Mouse (Mus musculus) heart, adult 18-20 months (tissue): Measurements from ENCODE around the gene Ube4b. TPM values are rescaled to one million over a fixed set of nuclear protein-coding genes. Genes with fewer than 3 reads are reported as not detected.
A peak's percentile ranks its signal among the peaks of the same experiment; 100 is the strongest.
"Not testable (repeated sequence)": the region's sequence is repeated elsewhere in the genome, so short reads cannot be mapped to it uniquely, and the experiment has no call there.

Experiments used
- DNase-seq, 2 experiments: peaks; one replicate each; pipeline ENCODE4 v3.0.0; 2021 to 2022; ENCODE audit warnings: mixed read lengths in 1 of 2
- total RNA-seq, 2 experiments: library from RNA; stranded (reverse); gene quantifications; 2 replicates each; pipeline ENCODE4 v1.2.3; 2021

The Ube4b gene
- total RNA-seq, 2 experiments from 2014 or later: 41.7 to 45.5 TPM

GRCm38 (mm10) chr4:149431887-149432286 lies 5.3 kb upstream of the Ube4b start:
- not testable (repeated sequence) for DNase-seq

- no peak for DNase-seq
These were observed 3.0 kb upstream of the Ube4b start for GRCm38 (mm10) chr4:149429592-149429991.

- DNase-seq: peak in 1 of 2 experiments; percentile 64
These were observed 702 bp downstream of the Ube4b start for GRCm38 (mm10) chr4:149425801-149426292.

- DNase-seq: peak in 1 of 2 experiments; percentile 38
These were observed 1.8 kb downstream of the Ube4b start for GRCm38 (mm10) chr4:149424755-149425154.

- no peak for DNase-seq
These were observed 8.6 kb downstream of the Ube4b start for GRCm38 (mm10) chr4:149417854-149418365.

GRCm38 (mm10) chr4:149416986-149417385 lies 9.6 kb downstream of the Ube4b start:
- DNase-seq: no peak

- no peak for DNase-seq
These were observed 10.1 kb downstream of the Ube4b start for GRCm38 (mm10) chr4:149416417-149416816.

- no peak for DNase-seq
These were observed 10.8 kb downstream of the Ube4b start for GRCm38 (mm10) chr4:149415651-149416169.

GRCm38 (mm10) chr4:149414259-149414658 lies 12.3 kb downstream of the Ube4b start:
- no peak for DNase-seq

- no peak for DNase-seq
These were observed 16.8 kb downstream of the Ube4b start for GRCm38 (mm10) chr4:149409759-149410158.

- no peak for DNase-seq
These were observed 18.2 kb downstream of the Ube4b start for GRCm38 (mm10) chr4:149408331-149408730.

- no peak for DNase-seq
These were observed 19.1 kb downstream of the Ube4b start for GRCm38 (mm10) chr4:149407461-149407860.

- no peak for DNase-seq
These were observed 20.7 kb downstream of the Ube4b start for GRCm38 (mm10) chr4:149405713-149406443.

- no peak for DNase-seq
These were observed 21.7 kb downstream of the Ube4b start for GRCm38 (mm10) chr4:149404640-149405465.

GRCm38 (mm10) chr4:149403037-149403436 lies 23.5 kb downstream of the Ube4b start:
- DNase-seq: no peak

GRCm38 (mm10) chr4:149401591-149401982 lies 25.0 kb downstream of the Ube4b start:
- DNase-seq: peak; percentile 61 to 65

GRCm38 (mm10) chr4:149400878-149401590 lies 25.5 kb downstream of the Ube4b start:
- no peak for DNase-seq

GRCm38 (mm10) chr4:149399331-149399910 lies 27.1 kb downstream of the Ube4b start:
- peak; percentile 59 to 80 for DNase-seq

- no peak for DNase-seq
These were observed 28.3 kb downstream of the Ube4b start for GRCm38 (mm10) chr4:149398181-149398735.

- DNase-seq: no peak
These were observed 29.9 kb downstream of the Ube4b start for GRCm38 (mm10) chr4:149396433-149397306.
